Mouse (Mus musculus): ENCODE measurements around the gene Scmh1.
"Not testable (repeated sequence)": the region's sequence is repeated elsewhere in the genome, so short reads cannot be mapped to it uniquely, and the experiment has no call there.

Scmh1 gene

DNA sequence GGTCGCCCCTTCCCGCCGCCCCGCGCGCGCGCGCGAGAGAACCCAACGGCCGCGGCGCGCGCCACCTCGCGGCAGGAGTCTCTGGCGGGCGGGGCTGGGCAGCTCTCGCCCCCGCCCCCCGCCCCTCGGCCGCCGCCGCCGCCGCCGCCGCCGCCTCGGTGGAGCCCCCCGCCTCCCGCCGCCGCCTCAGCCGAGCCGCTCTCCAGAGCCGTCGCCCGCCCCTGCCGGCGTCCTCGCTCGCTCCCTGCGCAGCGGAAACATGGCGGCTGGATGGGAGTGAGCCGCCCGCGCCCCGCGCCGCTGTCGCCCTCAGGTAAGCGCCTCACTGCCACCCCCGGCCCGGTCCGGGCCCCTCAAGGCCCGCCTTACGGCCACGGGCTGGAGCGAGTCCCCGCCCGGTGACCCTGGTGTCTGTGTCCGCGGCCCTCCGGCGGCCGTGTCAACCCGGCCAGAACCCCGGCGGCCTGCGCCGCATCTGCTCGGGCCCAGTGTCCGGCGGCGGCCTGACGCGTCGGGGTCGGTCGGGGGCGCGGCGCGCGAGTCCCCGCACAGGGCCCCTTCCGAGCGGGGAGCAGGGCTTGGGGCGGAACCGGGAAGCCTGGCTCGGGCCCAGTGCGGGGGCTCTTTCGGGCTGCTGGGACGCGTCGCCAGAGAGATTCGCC lies at the start of gene Scmh1:
Scmh1 (plus strand) TSS at position 138 of the 662 bp plus-strand sequence.
- peak; percentile 78 for DNase-seq (ENCODE audit: low spot score)

- DNase-seq (ENCODE audit: low spot score) = no peak
Observed at GRCm38 (mm10) chr4:120360011-120360521, 45.0 kb upstream of the Scmh1 start.

DNA sequence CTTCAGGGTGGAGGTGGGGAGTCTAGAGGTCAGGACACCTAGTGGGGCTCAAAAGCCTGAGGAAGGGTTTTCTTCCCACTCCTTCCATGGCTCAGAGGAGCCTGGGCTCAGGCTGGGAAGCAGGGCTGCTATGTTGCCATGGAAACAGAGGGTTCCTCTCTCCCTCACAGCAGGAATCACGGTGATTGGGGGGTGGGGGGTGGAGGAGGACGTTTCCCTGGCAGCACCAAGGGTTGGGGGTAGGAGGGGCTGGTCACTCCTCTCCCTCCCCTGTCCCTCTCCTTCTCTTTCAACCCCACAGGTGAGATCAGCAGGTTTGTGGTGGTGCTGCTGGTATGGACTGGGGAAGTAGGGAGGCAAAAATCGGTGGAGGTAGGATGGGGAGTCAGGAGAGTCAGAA lies 40.4 kb upstream of the Scmh1 start:
- no peak for DNase-seq (ENCODE audit: low spot score)

- no peak for DNase-seq (ENCODE audit: low spot score)
Observed at GRCm38 (mm10) chr4:120365456-120365855, 39.6 kb upstream of the Scmh1 start.

DNA sequence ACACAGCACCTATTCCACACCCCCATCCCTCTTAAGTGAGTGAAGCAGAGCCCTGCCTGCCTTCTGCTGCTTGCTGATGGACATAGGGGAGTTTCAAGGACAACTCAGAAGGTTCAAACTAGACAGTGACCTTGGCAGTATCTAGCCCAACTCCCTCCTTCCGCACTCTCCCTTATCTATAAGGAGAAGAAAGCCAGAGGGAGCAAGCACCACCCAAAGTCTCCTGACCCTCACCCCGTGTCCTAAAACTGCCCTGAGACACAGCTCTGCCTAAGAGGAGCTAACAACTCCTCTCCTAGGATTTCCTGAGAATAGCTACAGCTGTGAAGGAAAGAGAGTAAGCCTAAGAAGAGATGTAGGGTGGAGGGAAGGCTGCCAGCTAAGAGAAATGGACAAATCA lies 37.0 kb upstream of the Scmh1 start:
- peak; percentile 15 for DNase-seq (ENCODE audit: low spot score)

- DNase-seq (ENCODE audit: low spot score) = peak; percentile 73
Observed at GRCm38 (mm10) chr4:120368663-120369062, 36.4 kb upstream of the Scmh1 start.

GRCm38 (mm10) chr4:120369156-120369555 lies 35.9 kb upstream of the Scmh1 start:
- DNase-seq (ENCODE audit: low spot score) = peak; percentile 53

GRCm38 (mm10) chr4:120369861-120370366 lies 35.2 kb upstream of the Scmh1 start:
- DNase-seq (ENCODE audit: low spot score) = peak; percentile 39

DNA sequence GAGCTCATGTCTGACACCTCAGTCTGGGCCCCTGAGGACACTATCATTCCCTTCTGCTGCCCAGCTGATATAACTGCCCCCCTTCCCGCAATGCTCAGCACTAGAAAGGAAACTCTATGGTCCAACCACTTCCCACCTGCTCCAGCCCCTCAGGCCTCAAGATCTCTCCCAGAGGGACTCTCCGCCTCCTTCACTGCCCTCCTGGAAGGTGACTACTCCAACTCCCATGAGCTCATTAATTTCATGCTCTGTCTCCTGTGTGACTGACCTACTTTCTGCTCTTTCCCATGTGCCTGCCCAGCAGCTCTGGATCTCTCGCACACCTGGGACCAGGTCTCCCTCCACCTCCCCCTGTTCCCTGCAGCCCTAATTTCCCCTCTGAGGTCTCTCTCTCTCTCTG lies 32.2 kb upstream of the Scmh1 start:
- no peak for DNase-seq (ENCODE audit: low spot score)

- DNase-seq (ENCODE audit: low spot score) = no peak
Observed at GRCm38 (mm10) chr4:120373813-120374212, 31.3 kb upstream of the Scmh1 start.

DNA sequence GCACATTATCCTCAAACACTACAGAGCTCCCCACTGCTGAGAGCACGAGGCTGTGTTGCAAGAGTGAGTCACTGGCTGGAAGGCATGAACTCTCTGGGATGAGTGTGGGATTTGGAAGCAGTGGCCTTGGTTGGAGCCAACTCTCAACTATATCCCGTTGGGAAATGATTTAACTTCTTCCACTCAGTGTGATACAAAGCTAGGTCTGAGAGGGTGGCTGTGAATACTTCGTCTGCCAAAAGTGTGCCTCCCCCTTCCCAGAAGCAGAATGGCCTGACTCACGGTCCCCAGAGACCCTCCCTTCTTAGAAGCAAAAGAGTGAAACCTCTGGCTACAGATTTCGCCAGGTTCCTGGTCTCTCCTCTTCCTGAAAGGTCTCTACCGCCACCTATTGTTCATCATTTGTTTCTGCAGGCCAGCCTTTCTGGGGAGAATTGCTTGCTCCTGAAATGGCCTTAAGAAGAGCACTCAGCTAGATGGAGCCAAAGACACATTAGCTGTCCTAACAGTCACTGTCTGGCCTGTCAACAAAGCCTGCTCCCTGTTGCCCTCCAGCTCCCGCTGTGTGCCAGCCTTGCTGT lies 24.2 kb upstream of the Scmh1 start:
- peak; percentile 65 for DNase-seq (ENCODE audit: low spot score)

DNA sequence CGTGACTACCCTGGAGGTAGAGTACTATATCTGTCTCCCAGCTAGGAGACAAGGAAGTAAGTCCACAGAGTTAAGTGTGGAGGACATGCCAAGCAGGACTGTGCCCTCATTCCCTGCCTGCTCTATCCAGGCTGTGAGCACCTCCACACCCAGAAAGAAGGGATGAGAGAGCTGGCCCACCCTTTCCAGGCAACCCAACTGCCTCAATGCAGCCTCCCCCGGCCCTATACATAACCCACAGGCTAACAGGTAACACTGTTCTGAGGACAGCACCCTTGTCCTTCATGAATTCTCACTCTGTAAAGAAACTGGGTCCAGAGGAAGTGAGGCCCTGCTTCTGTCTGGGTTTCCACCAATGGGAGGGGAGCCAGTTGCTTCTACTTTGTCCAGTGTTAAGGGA lies 19.6 kb upstream of the Scmh1 start:
- DNase-seq (ENCODE audit: low spot score) = no peak

DNA sequence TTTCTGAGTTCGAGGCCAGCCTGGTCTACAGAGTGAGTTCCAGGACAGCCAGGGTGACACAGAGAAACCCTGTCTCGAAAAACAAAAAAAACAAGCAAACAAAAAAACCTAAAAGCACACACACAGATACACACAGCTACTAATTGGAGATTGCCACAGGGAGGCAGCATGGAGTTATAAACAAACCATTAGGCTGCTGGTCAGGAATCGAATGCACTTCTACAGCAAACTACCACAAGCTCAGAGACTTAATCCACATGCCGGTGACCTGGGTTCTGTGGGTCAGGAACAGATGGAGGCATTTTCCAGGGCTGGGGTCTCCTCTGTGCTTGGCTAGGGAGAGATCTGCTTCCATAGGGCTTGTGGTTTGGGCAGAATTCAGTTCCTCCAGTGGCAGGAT lies 17.6 kb upstream of the Scmh1 start:
- peak; percentile 21 for DNase-seq (ENCODE audit: low spot score)

DNA sequence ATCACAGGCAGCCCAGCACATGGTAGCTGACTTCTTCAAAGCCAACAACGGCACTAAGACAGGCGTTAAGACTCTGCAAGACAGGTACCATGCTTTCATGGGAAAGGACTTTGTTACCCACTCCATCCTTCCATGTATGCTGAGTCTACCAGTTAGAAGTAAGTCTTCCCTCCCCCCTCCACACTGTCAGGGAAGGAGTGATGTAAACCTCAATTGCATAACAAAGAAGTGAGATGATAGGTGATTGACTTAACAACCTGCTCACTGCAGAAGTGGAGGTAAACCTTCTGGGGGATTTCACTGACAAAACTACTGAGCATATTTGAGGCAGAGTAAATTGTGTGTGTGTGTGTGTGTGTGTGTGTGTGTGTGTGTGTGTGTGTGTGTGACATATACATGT lies 17.1 kb upstream of the Scmh1 start:
- DNase-seq (ENCODE audit: low spot score) = no peak

DNA sequence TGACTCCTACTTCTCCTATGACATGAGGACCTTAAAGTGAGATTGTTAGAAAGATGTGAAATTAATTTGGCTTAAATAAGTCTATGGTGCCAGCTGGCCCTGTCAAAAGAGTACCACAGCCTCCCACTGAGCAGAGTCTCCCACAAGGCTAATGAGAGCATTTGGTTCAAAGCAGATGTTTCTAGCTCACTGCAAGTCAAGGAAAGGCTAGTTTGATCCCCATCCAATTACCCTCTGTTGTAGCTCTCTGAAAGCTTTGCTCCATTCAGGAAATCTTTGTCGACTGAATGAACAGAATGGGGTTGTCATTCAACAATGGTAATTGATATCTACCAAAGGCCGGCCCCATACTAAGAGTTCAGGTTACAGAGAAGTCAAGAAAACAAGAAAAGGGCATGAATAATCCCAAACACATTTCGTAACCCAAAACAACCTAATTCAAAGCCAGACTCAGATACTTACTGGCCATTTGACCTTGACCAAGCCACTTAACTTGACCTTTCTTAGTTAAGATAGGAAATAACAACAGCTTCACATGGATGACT lies 16.0 kb upstream of the Scmh1 start:
- no peak for DNase-seq (ENCODE audit: low spot score)

GRCm38 (mm10) chr4:120389546-120389945 lies 15.5 kb upstream of the Scmh1 start:
- DNase-seq (ENCODE audit: low spot score) = no peak

GRCm38 (mm10) chr4:120391591-120391990 lies 13.5 kb upstream of the Scmh1 start:
- DNase-seq (ENCODE audit: low spot score) = no peak

DNA sequence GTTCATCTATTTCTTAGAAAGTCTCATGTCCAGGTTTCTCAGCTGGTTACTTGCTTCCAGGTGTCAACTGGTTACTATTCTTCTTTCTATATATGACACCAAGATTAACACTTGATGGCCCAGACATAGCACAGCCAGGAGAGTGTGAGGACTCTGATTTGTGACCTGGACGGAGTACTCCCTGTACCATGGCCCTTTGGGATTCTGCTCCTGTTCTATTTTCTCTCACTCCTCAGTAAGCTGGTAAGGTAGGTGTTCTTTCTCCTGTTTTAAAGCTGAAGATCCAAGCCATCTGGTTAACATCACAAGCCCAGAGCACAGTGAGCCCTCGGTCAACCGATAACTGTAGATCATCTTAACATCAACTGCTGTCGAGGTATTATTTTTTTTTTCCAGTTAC lies 12.7 kb upstream of the Scmh1 start:
- no peak for DNase-seq (ENCODE audit: low spot score)

GRCm38 (mm10) chr4:120392748-120393147 lies 12.3 kb upstream of the Scmh1 start:
- DNase-seq (ENCODE audit: low spot score) = no peak

DNA sequence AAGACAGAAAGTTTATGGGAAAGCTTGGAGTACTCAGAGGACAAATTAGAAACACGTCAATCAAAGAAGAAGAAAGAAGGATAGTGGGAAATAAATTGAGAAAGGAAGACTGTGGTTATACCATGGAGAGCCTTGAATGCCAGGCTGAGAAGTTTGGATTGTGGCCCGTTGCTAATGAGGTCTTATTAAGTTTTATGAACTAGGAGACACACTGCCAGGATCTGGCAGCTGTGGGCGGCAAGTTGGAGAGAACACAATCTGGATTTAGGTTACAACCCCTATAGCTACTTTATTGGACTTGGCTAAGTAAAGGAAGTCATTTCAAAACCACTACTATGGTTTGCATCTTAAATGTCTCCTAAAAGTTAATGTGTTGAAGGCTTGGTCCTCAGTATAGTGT lies 4.8 kb upstream of the Scmh1 start:
- no peak for DNase-seq (ENCODE audit: low spot score)

DNA sequence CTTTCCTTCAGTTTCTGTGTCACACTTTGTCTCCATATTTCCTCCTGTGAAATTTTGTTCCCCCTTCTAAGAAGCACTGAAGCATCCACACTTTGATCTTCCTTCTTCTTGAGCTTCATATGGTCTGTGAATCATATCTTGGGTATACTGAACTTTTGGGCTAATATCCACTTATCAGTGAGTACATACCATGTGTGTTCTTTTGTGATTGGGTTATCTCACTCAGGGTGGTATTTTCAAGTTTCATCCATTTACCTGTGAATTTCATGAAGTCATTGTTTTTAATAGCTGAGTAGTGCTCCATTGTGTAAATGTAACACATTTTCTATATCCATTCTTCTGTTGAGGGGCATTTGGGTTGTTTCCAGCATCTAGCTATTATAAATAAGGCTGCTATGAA lies 3.0 kb upstream of the Scmh1 start:
- not testable (repeated sequence) for DNase-seq (ENCODE audit: low spot score)

DNA sequence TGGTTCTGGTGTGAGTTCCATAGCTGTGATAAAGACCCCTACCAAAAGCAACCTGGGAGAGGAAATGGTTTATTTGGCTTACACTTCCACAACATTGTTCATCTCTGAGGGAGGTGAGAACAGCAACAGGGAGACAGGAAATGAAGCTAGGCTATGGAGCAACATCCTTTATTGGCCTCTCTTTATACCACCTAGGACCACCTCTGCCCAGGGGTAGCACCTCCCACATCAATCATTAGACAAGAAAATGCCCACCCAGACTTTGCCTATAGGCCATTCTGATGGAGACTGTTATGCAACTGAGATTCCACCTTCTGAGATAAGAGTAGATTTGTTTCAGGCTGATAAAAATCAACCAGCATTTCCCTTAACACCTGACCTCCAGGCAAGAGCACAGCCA lies 834 bp upstream of the Scmh1 start:
- no peak for DNase-seq (ENCODE audit: low spot score)

- no peak for DNase-seq (ENCODE audit: low spot score)
Observed at GRCm38 (mm10) chr4:120404778-120405143, 320 bp upstream of the Scmh1 start.
